Mouse (Mus musculus) midbrain, embryonic 12.5 days (tissue): ENCODE measurements around the gene Slc27a2. TPM values are rescaled to one million over a fixed set of nuclear protein-coding genes. Genes with fewer than 3 reads are reported as not detected.

ENCODE experiments used
- ATAC-seq: fragments of 200-750 bp; cut with Nextera tagmentation; 2 replicates; pipeline ENCODE4 v1.8.0; 2017; ENCODE audit warnings: low read depth, moderate TSS enrichment, moderate library complexity; ENCODE audit not compliant: low FRiP score
- H3K27ac ChIP-seq: fragments of 300-500 bp; sonication (generic); replicated peaks from 2 replicates; pipeline ENCODE4 v1.5.1; 2016; ENCODE audit warnings: mild to moderate bottlenecking
- H3K27me3 ChIP-seq: fragments of 300-500 bp; sonication (generic); 2 replicates; pipeline ENCODE4 v1.6.1; 2016; ENCODE audit warnings: mild to moderate bottlenecking
- H3K36me3 ChIP-seq: fragments of 300-500 bp; sonication (generic); 2 replicates; pipeline ENCODE4 v1.6.1; 2016
- H3K4me1 ChIP-seq: fragments of 300-500 bp; sonication (generic); 2 replicates; pipeline ENCODE4 v1.6.1; 2016
- H3K4me2 ChIP-seq: fragments of 300-500 bp; sonication (generic); replicated peaks from 2 replicates; pipeline ENCODE4 v1.6.1; 2016; ENCODE audit warnings: mild to moderate bottlenecking, moderate library complexity
- H3K4me3 ChIP-seq: fragments of 300-500 bp; sonication (generic); 2 replicates; pipeline ENCODE4 v1.5.1; 2016; ENCODE audit warnings: mild to moderate bottlenecking
- H3K9ac ChIP-seq: fragments of 300-500 bp; sonication (generic); replicated peaks from 2 replicates; pipeline ENCODE4 v1.6.1; 2016; ENCODE audit warnings: mild to moderate bottlenecking, moderate library complexity
- H3K9me3 ChIP-seq: fragments of 300-500 bp; sonication (generic); 2 replicates; pipeline ENCODE4 v1.6.1; 2016; ENCODE audit warnings: mild to moderate bottlenecking
- WGBS: fragments of 180-500 bp; shearing (Covaris S2); methylation state at CpG from one replicate; pipeline ENCODE4 v1.1.7; 2016; 5-methylcytosine and 5-hydroxymethylcytosine counted together
- polyA plus RNA-seq: library from polyadenylated mRNA; unstranded; fragments of >200 nt; fragmentation: Nextera tagmentation; extraction: Ambion mirVana; gene quantifications from 2 replicates; pipeline ENCODE4 v1.2.1, GENCODE M21; 2016

The Slc27a2 gene
- polyA plus RNA-seq, 1 experiment from 2014 or later = 4.5 TPM

- Histone ChIP-seq H3K9ac (no peak overlapping the region), H3K36me3 (no peaks in the 10 kb centered on the region), H3K27ac (no peak overlapping the region), H3K4me1 (no peaks in the 10 kb centered on the region), H3K4me2 (no peak overlapping the region), H3K27me3 (no peaks in the 10 kb centered on the region), H3K4me3 (no peak overlapping the region), H3K9me3 (no peaks in the 10 kb centered on the region)
- WGBS = 93% methylated on average over 8 of the region's 8 CpGs
- ATAC-seq = no peak
These were observed 24.7 kb upstream of the Slc27a2 start for GRCm38 (mm10) chr2:126527461-126527860.

GRCm38 (mm10) chr2:126530581-126530980 lies 21.6 kb upstream of the Slc27a2 start:
- no peak for ATAC-seq
- 77% methylated on average over 3 of the region's 3 CpGs for WGBS

DNA sequence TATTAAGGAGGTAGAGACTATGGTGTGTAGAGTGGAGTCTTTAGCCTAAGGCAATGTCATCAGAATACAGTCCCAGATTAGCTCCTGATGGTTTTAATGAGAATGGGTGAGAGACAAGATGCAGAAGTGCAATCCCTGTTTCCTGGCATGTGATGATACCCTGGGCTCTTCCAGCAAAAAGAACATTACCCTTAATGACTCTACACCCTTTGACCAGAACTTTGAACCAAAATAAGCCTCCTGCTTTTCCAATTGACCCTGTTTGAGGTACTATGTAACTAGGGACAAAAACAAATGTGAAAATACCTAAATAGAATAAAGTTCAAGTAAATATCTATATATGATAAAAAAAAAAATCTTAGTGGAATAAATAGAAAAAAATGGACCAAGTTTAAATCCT lies 14.6 kb upstream of the Slc27a2 start:
- Histone ChIP-seq H3K4me3 (no peak overlapping the region), H3K9ac (no peak overlapping the region), H3K36me3 (no peaks in the 10 kb centered on the region), H3K4me2 (no peak overlapping the region), H3K27ac (no peak overlapping the region), H3K4me1 (no peaks in the 10 kb centered on the region), H3K9me3 (no peaks in the 10 kb centered on the region), H3K27me3 (no peaks in the 10 kb centered on the region)
- no peak for ATAC-seq

More at GRCm38 (mm10) chr2:126530581-126530980, 21.6 kb upstream of the Slc27a2 start:
- no peaks in the 10 kb centered on the region for H3K9me3 ChIP-seq
- no peaks in the 10 kb centered on the region for H3K27me3 ChIP-seq
- H3K27ac ChIP-seq = no peak overlapping the region
- H3K4me1 ChIP-seq = no peaks in the 10 kb centered on the region
- no peaks in the 10 kb centered on the region for H3K36me3 ChIP-seq
- no peak overlapping the region for H3K4me3 ChIP-seq
- no peak overlapping the region for H3K9ac ChIP-seq
- H3K4me2 ChIP-seq = no peak overlapping the region

DNA sequence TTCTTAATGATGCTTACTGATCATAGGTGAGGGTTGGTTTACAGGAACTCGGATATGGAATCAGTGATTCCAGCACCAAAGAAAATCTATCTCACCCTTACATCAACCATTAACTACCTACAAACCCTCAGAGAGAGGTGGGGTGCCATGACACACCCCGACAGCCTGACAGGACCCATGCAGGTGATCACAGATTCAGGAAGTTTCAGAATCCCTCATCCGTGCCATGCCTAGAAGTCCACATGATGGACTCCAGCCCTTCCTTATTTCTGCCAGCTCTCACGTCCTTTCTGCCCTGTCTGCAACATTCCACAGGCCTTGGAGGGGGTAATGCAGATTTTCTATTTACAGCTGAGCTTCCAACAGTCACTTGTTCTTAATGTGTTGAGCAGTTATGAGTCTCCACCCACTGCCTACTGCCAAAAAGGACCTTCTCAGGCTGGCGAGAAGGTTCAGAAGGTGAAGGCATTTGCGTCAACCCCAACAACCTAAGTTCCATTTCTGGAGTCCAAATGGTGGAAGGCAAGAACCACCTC lies 11.7 kb upstream of the Slc27a2 start:
- ATAC-seq = no peak
- Histone ChIP-seq H3K36me3 (no peaks in the 10 kb centered on the region), H3K4me3 (no peak overlapping the region), H3K4me2 (no peak overlapping the region), H3K9me3 (no peaks in the 10 kb centered on the region), H3K27ac (no peak overlapping the region), H3K4me1 (no peaks in the 10 kb centered on the region), H3K27me3 (no peaks in the 10 kb centered on the region), H3K9ac (no peak overlapping the region)
- WGBS = 79% methylated on average over 6 of the region's 6 CpGs

- Histone ChIP-seq H3K4me1 (no peaks in the 10 kb centered on the region), H3K4me3 (no peak overlapping the region), H3K4me2 (no peak overlapping the region), H3K36me3 (no peaks in the 10 kb centered on the region), H3K9ac (no peak overlapping the region), H3K27ac (no peak overlapping the region), H3K9me3 (no peaks in the 10 kb centered on the region), H3K27me3 (no peaks in the 10 kb centered on the region)
- 90% methylated on average over 5 of the region's 5 CpGs for WGBS
- ATAC-seq = no peak
These were observed 10.0 kb upstream of the Slc27a2 start for GRCm38 (mm10) chr2:126542211-126542610.

DNA sequence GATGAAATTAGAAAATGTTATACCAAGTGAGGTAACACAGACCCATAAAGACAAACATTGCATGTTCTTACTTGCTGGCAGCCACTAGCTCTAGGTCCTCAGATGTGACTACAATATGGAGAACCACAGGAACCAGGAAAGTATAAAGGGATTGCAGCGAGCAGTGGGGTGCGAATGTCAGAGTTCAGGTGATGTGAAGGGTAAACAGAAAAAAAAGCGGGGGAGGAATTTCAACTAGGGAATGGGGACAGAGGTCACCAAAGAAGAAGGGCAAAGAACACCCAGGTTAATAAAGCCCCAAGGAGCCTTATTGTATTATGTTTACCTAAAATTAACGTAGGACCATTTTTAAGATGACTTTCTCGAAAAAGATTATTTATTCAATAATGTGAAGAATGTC lies 6.9 kb upstream of the Slc27a2 start:
- Histone ChIP-seq H3K9ac (no peak overlapping the region), H3K36me3 (no peaks in the 10 kb centered on the region), H3K9me3 (no peaks in the 10 kb centered on the region), H3K27me3 (no peaks in the 10 kb centered on the region), H3K4me2 (no peak overlapping the region), H3K27ac (no peak overlapping the region), H3K4me1 (no peaks in the 10 kb centered on the region), H3K4me3 (no peak overlapping the region)
- 68% methylated on average over 5 of the region's 5 CpGs for WGBS
- ATAC-seq = no peak

- Histone ChIP-seq H3K27ac (no peak overlapping the region), H3K36me3 (no peaks in the 10 kb centered on the region), H3K9ac (no peak overlapping the region), H3K4me3 (no peak overlapping the region), H3K9me3 (no peaks in the 10 kb centered on the region), H3K4me1 (no peaks in the 10 kb centered on the region), H3K27me3 (peaks cover 7% of the 10 kb centered on the region), H3K4me2 (no peak overlapping the region)
- ATAC-seq = no peak
- 94% methylated on average over 3 of the region's 3 CpGs for WGBS
These were observed 5.8 kb upstream of the Slc27a2 start for GRCm38 (mm10) chr2:126546392-126546791.

DNA sequence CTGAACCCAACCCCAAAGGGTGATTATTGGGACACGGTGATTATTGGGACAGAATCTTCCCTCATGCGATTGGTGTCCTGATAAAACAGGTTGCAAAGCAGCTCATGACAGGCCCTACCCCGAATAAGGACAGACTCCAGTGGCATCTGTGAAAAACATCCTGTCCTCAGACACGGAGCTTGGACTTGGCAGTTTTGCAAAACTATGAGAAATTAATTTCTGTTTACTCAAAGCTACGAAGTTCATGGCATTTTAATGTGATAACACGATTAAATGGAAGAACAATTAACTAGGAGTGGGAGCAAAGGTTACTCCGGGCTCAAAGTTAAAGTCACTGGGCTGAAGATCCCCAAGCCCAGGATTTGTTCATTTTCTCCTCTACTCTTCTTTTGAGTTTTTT lies 2.5 kb upstream of the Slc27a2 start:
- no peak for ATAC-seq
- no peak overlapping the region for H3K4me3 ChIP-seq
- no peaks in the 10 kb centered on the region for H3K9me3 ChIP-seq
- no peak overlapping the region for H3K9ac ChIP-seq
- no peak overlapping the region for H3K27ac ChIP-seq
- H3K4me2 ChIP-seq = no peak overlapping the region
- peaks cover 16% of the 10 kb centered on the region for H3K4me1 ChIP-seq
- WGBS = 92% methylated on average over 7 of the region's 7 CpGs
- no peaks in the 10 kb centered on the region for H3K36me3 ChIP-seq
- H3K27me3 ChIP-seq = peaks cover 38% of the 10 kb centered on the region

GRCm38 (mm10) chr2:126551244-126551890 lies 840 bp upstream of the Slc27a2 start:
- Histone ChIP-seq H3K27ac (no peak overlapping the region), H3K4me2 (no peak overlapping the region), H3K27me3 (peaks cover 45% of the 10 kb centered on the region), H3K9ac (no peak overlapping the region), H3K9me3 (no peaks in the 10 kb centered on the region), H3K36me3 (no peaks in the 10 kb centered on the region), H3K4me1 (peaks cover 16% of the 10 kb centered on the region), H3K4me3 (no peak overlapping the region)
- WGBS = 78% methylated on average over 8 of the region's 8 CpGs
- ATAC-seq = no peak

DNA sequence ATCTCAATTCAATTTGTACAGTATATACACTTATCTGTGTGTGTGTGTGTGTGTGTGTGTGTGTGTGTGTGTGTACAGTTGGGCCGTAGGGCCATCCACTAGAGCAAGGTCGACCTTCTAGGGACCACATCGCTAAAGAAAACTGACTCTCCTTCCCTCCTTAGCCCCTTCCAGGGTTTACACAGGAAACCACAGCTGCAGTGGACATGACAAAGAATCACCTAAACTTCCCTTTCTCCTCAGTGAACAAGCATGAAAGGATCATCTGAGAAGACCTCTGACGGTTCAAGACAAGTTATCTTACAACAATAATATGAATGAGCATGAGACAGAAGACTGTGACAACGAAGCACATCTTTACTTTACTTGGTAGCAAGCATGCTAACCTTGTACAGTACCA lies 311 bp upstream of the Slc27a2 start:
- WGBS = 25% methylated on average over 5 of the region's 5 CpGs
- no peak for ATAC-seq
- Histone ChIP-seq H3K4me2 (peak overlapping the region; percentile 99; the same call in 1 of the 2 replicates), H3K4me1 (peaks cover 16% of the 10 kb centered on the region), H3K9me3 (no peaks in the 10 kb centered on the region), H3K27me3 (peaks cover 45% of the 10 kb centered on the region), H3K36me3 (no peaks in the 10 kb centered on the region), H3K27ac (no peak overlapping the region), H3K9ac (no peak overlapping the region), H3K4me3 (no peak overlapping the region)

- H3K4me2 ChIP-seq = peak overlapping the region; percentile 99
- 0 out of 2 replicates have a peak, but pooled peaks cover 3% of the 10 kb centered on the region for H3K9me3 ChIP-seq
- ATAC-seq = peak; percentile 57; the same call in 1 of the 2 replicates
- WGBS = under 1% methylated on average over 26 of the region's 26 CpGs
- peak overlapping the region; percentile 66 for H3K4me3 ChIP-seq
- H3K27ac ChIP-seq = no peak overlapping the region
- H3K27me3 ChIP-seq = peaks cover 45% of the 10 kb centered on the region
- no peaks in the 10 kb centered on the region for H3K36me3 ChIP-seq
- peaks cover 16% of the 10 kb centered on the region for H3K4me1 ChIP-seq
- H3K9ac ChIP-seq = peak overlapping the region; percentile 69
These were observed 1.1 kb downstream of the Slc27a2 start for GRCm38 (mm10) chr2:126553291-126553639.

DNA sequence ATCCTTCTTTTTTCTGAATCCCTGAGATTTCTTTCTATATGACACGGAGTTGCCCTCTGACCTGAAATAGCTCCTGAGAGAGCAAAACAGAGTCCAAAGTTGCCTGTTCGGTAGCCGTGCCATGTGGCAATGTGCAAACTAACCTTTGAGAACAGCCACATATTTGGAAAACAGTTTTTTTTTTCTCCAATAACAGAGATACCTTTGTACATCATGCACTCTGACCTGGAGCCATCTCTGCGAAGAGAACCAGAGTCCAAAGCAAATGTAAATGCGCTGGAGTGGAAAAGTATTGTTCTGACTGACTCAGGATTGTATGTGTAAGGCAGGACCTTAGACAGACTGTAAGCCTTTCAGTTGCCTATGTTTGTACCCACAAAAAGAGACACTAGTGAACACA lies 3.3 kb downstream of the Slc27a2 start:
- Histone ChIP-seq H3K4me2 (no peak overlapping the region), H3K27me3 (peaks cover 45% of the 10 kb centered on the region), H3K9ac (no peak overlapping the region), H3K27ac (no peak overlapping the region), H3K36me3 (no peaks in the 10 kb centered on the region), H3K4me3 (no peak overlapping the region), H3K9me3 (0 out of 2 replicates have a peak, but pooled peaks cover 3% of the 10 kb centered on the region), H3K4me1 (peaks cover 16% of the 10 kb centered on the region)
- ATAC-seq = no peak
- WGBS = 86% methylated on average over 5 of the region's 5 CpGs

DNA sequence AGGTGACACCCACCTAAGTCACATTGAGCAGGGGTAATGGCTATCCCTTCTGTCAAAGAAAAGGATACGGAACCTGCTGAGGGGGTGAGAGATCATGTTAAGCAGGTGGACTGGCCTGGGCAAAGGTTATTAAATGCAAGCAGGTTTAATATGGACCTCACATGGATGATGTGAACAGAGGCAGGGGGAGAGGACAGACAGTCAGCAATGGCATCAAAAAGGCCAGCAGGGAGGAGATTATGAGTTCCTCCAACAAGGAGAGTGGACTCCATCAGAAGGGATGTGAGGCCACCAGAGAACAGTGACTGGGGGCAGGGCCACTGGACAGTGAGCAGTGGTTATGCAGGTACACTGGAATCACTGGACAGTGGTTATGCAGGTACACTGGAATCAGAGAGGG lies 7.9 kb downstream of the Slc27a2 start:
- H3K27me3 ChIP-seq = peaks cover 4% of the 10 kb centered on the region; the same call in 1 of the 2 replicates
- 0 out of 2 replicates have a peak, but pooled peaks cover 3% of the 10 kb centered on the region for H3K9me3 ChIP-seq
- H3K4me3 ChIP-seq = no peak overlapping the region
- H3K9ac ChIP-seq = no peak overlapping the region
- H3K4me2 ChIP-seq = no peak overlapping the region
- no peaks in the 10 kb centered on the region for H3K4me1 ChIP-seq
- no peaks in the 10 kb centered on the region for H3K36me3 ChIP-seq
- ATAC-seq = no peak
- 93% methylated on average over 1 of the region's 1 CpGs for WGBS
- H3K27ac ChIP-seq = no peak overlapping the region
